Mouse (Mus musculus): ENCODE measurements around the gene B4galt1. TPM values are rescaled to one million over a fixed set of nuclear protein-coding genes. Genes with fewer than 3 reads are reported as not detected.

B4galt1 gene
- polyA plus RNA-seq, 1 experiment, result 33.0 TPM

- H3K4me3 ChIP-seq (ENCODE audit: insufficient read depth, low read depth, low read length), result peak overlapping the region; percentile 30
- 0 out of 2 replicates have a peak, but pooled peaks cover 7% of the 10 kb centered on the region for H3K4me1 ChIP-seq (ENCODE audit: control insufficient read depth, insufficient read depth, insufficient read length, low read length)
- H3K27ac ChIP-seq (replicated peaks; ENCODE audit: low read depth, low read length), result peak overlapping the region; percentile 40; the same call in 1 of the 2 replicates
Measured at GRCm38 (mm10) chr4:40877528-40877927, 23.7 kb upstream of the B4galt1 start.

DNA sequence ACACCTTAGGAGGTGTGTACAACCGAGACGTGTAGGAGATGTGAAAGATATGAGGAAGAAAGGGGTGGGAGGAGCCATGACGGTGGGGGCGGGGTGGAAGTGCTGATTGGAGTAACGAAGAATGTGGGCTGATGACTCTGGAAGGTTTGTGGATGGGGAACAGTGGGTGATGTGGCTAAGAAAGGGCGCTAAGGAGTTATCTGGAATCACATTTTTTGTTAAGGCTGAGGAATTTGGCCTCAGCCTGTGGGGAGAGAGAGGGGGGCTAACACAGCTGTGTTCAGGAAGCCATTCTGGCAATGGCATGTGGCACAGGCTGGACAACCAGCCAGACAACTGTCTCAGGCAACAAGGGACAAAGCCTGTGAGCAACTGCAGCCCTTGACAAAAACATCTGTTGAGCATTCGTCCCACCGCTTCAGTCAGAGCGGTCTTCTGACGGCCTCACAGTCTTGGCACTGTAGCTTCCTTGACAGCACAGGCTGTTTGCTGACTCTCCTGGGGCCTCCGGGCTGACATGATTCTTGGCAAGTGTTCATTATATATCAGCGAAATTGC lies 23.1 kb upstream of the B4galt1 start:
- Histone ChIP-seq H3K4me1 (ENCODE audit: control insufficient read depth, insufficient read depth, insufficient read length, low read length) (0 out of 2 replicates have a peak, but pooled peaks cover 7% of the 10 kb centered on the region), H3K27ac (replicated peaks; ENCODE audit: low read depth, low read length) (peak overlapping the region; percentile 40; the same call in 1 of the 2 replicates), H3K4me3 (ENCODE audit: insufficient read depth, low read depth, low read length) (peak overlapping the region; percentile 30)

DNA sequence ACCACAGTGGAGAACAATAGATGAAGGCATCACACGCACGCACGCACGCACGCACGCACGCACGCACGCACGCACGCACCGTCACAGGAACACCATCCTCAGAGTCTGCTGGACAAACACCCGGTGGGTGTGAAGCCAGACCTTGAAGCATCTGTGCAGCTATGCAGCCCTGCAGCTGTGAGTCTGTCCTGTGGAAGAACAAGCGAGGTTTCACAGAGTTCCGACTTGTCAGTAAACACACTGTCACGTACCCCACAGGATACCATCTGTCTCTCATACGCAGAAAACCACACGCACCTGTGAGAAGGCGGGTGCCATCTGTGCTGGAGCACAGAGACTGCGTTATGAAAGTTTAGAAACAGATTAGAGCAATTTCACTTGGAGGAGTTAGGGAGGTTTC lies 22.0 kb upstream of the B4galt1 start:
- H3K27ac ChIP-seq (replicated peaks; ENCODE audit: low read depth, low read length), result no peak overlapping the region
- H3K4me1 ChIP-seq (ENCODE audit: control insufficient read depth, insufficient read depth, insufficient read length, low read length), result 0 out of 2 replicates have a peak, but pooled peaks cover 7% of the 10 kb centered on the region
- no peak overlapping the region for H3K4me3 ChIP-seq (ENCODE audit: insufficient read depth, low read depth, low read length)

GRCm38 (mm10) chr4:40874794-40875552 lies 21.2 kb upstream of the B4galt1 start:
- Histone ChIP-seq H3K4me3 (ENCODE audit: insufficient read depth, low read depth, low read length) (no peak overlapping the region), H3K27ac (replicated peaks; ENCODE audit: low read depth, low read length) (no peak overlapping the region), H3K4me1 (ENCODE audit: control insufficient read depth, insufficient read depth, insufficient read length, low read length) (0 out of 2 replicates have a peak, but pooled peaks cover 7% of the 10 kb centered on the region)

GRCm38 (mm10) chr4:40874151-40874600 lies 20.4 kb upstream of the B4galt1 start:
- Histone ChIP-seq H3K27ac (replicated peaks; ENCODE audit: low read depth, low read length) (no peak overlapping the region), H3K4me3 (ENCODE audit: insufficient read depth, low read depth, low read length) (no peak overlapping the region), H3K4me1 (ENCODE audit: control insufficient read depth, insufficient read depth, insufficient read length, low read length) (0 out of 2 replicates have a peak, but pooled peaks cover 7% of the 10 kb centered on the region)

- Histone ChIP-seq H3K27ac (replicated peaks; ENCODE audit: low read depth, low read length) (peak overlapping the region; percentile 38; the same call in 1 of the 2 replicates), H3K4me1 (ENCODE audit: control insufficient read depth, insufficient read depth, insufficient read length, low read length) (0 out of 2 replicates have a peak, but pooled peaks cover 7% of the 10 kb centered on the region), H3K4me3 (ENCODE audit: insufficient read depth, low read depth, low read length) (no peak overlapping the region)
Measured at GRCm38 (mm10) chr4:40873320-40873719, 19.5 kb upstream of the B4galt1 start.

- Histone ChIP-seq H3K27ac (replicated peaks; ENCODE audit: low read depth, low read length) (no peak overlapping the region), H3K4me3 (ENCODE audit: insufficient read depth, low read depth, low read length) (no peak overlapping the region), H3K4me1 (ENCODE audit: control insufficient read depth, insufficient read depth, insufficient read length, low read length) (0 out of 2 replicates have a peak, but pooled peaks cover 5% of the 10 kb centered on the region)
Measured at GRCm38 (mm10) chr4:40872129-40872528, 18.3 kb upstream of the B4galt1 start.

- Histone ChIP-seq H3K27ac (replicated peaks; ENCODE audit: low read depth, low read length) (no peak overlapping the region), H3K4me3 (ENCODE audit: insufficient read depth, low read depth, low read length) (no peak overlapping the region), H3K4me1 (ENCODE audit: control insufficient read depth, insufficient read depth, insufficient read length, low read length) (0 out of 2 replicates have a peak, but pooled peaks cover 2% of the 10 kb centered on the region)
Measured at GRCm38 (mm10) chr4:40870206-40870605, 16.4 kb upstream of the B4galt1 start.

DNA sequence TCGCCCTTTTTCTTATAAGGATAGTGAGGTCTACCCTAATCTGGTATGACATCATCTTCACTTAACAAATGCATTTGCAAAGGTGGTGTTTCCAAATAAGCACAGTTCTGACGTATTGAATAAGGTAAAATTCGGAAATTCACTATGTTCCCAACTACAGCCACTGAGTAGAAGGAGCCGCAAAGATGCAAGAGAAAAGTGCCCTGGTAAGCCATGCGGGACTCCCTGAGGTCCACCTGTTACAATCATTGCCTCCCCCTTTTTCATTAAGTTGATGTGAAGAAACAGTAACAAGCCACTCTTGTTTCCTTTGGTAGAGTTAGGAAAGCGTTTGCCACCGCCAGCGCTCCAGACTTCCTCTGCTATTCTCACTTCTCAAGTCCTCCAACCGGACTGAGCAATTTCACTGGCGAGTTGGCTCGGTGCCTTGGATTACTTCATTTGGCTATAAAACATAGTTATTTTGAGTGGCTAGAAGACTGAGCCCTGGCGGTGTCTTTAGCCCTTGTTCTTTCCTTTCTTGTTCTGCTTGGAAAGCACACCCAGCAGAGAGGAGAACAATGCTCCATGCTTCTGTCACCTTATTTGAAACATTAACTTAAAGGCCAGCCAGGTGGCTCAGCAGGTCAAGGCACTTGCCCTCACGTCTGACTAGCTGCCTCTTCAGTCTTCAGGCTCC lies 14.9 kb upstream of the B4galt1 start:
- Histone ChIP-seq H3K27ac (replicated peaks; ENCODE audit: low read depth, low read length) (no peak overlapping the region), H3K4me1 (ENCODE audit: control insufficient read depth, insufficient read depth, insufficient read length, low read length) (no peaks in the 10 kb centered on the region), H3K4me3 (ENCODE audit: insufficient read depth, low read depth, low read length) (no peak overlapping the region)

GRCm38 (mm10) chr4:40864361-40864760 lies 10.6 kb upstream of the B4galt1 start:
- H3K4me1 ChIP-seq (ENCODE audit: control insufficient read depth, insufficient read depth, insufficient read length, low read length), result no peaks in the 10 kb centered on the region
- no peak overlapping the region for H3K27ac ChIP-seq (replicated peaks; ENCODE audit: low read depth, low read length)
- no peak overlapping the region for H3K4me3 ChIP-seq (ENCODE audit: insufficient read depth, low read depth, low read length)

DNA sequence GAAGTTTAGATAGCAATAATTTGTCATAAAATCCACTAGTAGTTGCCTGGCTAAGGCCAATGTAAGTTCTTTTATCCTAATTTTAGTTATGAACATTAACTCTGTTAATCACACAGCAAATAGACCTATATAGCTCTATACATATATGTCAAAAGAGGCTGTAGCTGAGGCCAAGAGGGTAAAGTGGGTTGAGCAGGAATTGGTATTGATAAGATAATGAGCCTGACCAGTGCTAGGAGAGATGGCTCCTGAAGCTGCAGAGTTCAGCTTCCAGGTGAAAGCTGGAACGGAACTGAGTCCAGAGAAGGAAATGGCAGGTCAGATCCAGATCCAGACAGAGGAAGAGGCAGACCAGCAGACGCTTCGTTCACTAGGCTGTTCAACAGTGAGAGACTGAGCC lies 9.5 kb upstream of the B4galt1 start:
- Histone ChIP-seq H3K27ac (replicated peaks; ENCODE audit: low read depth, low read length) (no peak overlapping the region), H3K4me1 (ENCODE audit: control insufficient read depth, insufficient read depth, insufficient read length, low read length) (no peaks in the 10 kb centered on the region), H3K4me3 (ENCODE audit: insufficient read depth, low read depth, low read length) (no peak overlapping the region)

GRCm38 (mm10) chr4:40861131-40861530 lies 7.3 kb upstream of the B4galt1 start:
- no peaks in the 10 kb centered on the region for H3K4me1 ChIP-seq (ENCODE audit: control insufficient read depth, insufficient read depth, insufficient read length, low read length)
- no peak overlapping the region for H3K4me3 ChIP-seq (ENCODE audit: insufficient read depth, low read depth, low read length)
- no peak overlapping the region for H3K27ac ChIP-seq (replicated peaks; ENCODE audit: low read depth, low read length)

- Histone ChIP-seq H3K4me1 (ENCODE audit: control insufficient read depth, insufficient read depth, insufficient read length, low read length) (peaks cover 5% of the 10 kb centered on the region; the same call in 1 of the 2 replicates), H3K27ac (replicated peaks; ENCODE audit: low read depth, low read length) (no peak overlapping the region), H3K4me3 (ENCODE audit: insufficient read depth, low read depth, low read length) (no peak overlapping the region)
Measured at GRCm38 (mm10) chr4:40857824-40858346, 4.1 kb upstream of the B4galt1 start.

DNA sequence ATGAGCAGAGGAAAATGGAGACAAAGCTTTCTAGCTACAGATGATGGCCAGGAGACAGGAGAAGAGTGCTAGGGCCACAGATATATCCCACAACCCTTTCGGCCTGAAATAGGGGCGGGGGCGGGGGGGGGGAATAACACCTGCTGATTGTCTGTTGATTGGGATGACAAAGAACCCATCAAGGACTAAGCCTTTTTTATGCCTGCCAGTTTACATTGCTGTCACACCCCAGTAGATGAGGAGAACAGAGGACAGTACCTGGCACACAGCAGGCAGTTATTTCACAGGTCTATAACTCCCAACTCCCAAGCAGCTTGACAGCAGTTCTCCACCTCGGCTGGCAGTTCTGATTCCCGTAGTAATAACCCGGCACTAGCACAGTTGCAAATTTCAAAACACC lies 2.8 kb upstream of the B4galt1 start:
- H3K4me3 ChIP-seq (ENCODE audit: insufficient read depth, low read depth, low read length), result no peak overlapping the region
- no peak overlapping the region for H3K27ac ChIP-seq (replicated peaks; ENCODE audit: low read depth, low read length)
- peaks cover 5% of the 10 kb centered on the region; the same call in 1 of the 2 replicates for H3K4me1 ChIP-seq (ENCODE audit: control insufficient read depth, insufficient read depth, insufficient read length, low read length)

- peak overlapping the region; percentile 73 for H3K4me3 ChIP-seq (ENCODE audit: insufficient read depth, low read depth, low read length)
- peaks cover 22% of the 10 kb centered on the region for H3K4me1 ChIP-seq (ENCODE audit: control insufficient read depth, insufficient read depth, insufficient read length, low read length)
- H3K27ac ChIP-seq (replicated peaks; ENCODE audit: low read depth, low read length), result peak overlapping the region; percentile 72
Measured at GRCm38 (mm10) chr4:40854387-40854933, 655 bp upstream of the B4galt1 start.

Measured in brown adipose tissue, adult 24 weeks (tissue).